Mouse (Mus musculus): ENCODE measurements around the gene Kazn.

The Kazn gene

DNA sequence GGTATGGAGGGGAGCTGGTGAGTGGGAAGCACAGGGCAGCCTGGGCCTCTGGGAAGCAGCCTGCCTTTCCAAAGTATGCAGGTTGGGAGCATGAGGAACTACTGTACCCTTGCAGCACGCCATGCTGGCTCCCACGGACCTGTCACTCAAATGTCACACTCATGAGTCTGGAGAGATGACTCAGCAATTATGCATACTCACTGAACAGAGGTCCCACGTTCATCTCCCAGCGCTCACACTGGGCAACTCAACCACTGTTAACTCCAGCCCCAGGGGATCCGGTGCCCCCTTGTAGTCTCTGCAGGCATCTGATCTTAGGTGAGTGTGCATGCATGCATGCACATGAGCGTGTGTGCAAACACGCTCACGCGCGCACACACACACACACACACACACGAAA lies 184.6 kb downstream of the Kazn start:
- DNase-seq (ENCODE audit: low spot score in 2 of 2) = no peak

DNA sequence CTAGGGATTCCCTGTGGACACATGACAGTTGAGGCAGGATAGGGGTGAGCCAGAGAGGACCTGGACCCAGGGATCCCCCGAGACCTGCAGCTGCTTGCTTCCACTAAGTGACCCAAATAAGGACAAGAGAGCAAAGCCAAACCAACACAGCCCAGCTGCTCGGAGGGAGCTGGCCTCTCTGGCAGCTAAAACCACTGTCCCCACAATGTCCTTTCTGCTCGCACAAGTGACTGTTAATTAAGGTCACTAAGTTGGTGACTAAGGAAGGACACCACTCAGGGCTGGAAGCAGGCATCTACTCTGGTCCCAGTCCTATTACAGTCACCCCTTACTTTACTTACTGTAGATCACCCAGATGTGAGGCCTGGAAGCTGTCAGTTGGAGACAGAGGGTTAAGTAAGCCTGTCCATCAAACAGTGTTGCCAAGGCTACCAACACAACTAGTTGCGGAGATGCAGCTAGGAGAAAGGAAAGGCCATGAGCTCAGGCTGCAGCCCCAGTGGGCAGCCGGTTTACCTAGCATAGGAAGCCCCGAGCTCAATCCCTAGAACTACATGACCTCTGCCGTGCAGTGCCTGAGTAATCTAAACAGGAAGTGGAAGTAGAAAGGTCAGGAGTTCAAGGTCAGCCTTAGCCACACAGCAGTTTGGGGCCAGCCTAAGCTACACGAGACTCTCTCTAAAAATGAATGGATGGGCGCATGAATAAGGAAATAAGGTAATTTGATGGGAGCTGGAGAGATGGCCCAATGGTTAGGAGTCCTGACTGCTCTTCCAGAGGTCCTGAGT lies 185.3 kb downstream of the Kazn start:
- no peak for DNase-seq (ENCODE audit: low spot score in 2 of 2)

DNA sequence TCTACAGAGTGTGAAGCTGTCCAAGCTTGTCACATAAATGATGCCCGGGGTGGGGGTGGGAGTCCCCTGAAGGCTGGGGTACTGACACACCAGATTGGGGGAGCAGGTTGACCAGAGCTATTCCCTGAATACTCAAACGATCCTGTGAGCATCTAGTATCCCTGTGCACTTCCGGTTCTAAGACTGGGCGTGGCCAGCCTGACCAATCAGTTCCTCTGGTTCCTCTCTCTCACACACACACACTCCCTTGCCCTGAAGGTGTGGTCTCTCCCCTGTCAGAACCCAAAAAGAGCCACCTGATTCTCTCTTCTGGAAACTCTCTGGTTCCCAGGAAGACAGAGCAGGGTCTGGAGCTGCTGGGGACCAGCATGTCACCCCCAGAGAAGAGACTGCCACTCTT lies 185.9 kb downstream of the Kazn start:
- no peak for DNase-seq (ENCODE audit: low spot score in 2 of 2)

DNA sequence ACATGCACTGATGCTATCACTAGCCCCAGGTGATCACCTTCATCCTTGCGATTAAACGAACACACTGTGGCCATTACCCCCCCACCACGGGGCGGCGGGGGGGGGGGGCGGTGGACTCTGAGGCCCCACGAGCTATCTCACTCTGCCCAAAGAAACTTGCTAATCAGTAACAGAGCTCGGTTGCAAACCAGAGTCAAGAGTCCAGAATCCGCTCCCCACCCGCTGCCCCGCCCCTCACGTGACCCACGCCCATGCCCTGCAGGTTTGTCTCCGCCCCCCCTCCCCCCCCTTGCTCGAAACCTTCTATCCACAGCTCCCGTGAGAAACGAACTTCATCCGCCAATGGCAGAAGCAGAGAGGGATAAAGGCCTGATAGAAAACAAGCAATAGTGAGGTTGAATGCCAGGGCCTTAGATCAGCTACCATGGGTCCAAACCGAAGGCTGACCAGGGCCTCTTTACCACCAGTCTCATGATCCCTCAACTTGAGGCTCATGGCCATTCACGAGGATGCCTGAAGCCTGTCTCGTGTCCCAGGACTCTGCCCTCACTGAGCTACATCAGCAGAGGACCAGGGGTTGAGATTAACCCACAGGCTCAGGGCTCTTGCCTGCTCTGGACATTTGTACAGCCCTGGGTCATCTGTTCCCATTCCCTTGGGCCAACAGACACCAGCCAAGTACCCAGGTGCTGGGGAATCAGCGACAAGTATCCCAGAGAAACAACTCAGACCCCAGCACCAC lies 186.6 kb downstream of the Kazn start:
- no peak for DNase-seq (ENCODE audit: low spot score in 2 of 2)
